Mouse (Mus musculus) hindbrain, embryonic 14.5 days (tissue): ENCODE data around the gene Pheta1. TPM values are rescaled to one million over a fixed set of nuclear protein-coding genes. Genes with fewer than 3 reads are reported as not detected.
A peak's percentile ranks its signal among the peaks of the same experiment; 100 is the strongest.

Source experiments
- ATAC-seq: fragments of 200-750 bp; cut with Nextera tagmentation; 2 replicates; pipeline ENCODE4 v1.8.0; 2017; ENCODE audit warnings: moderate number of reproducible peaks, mild to moderate bottlenecking, moderate TSS enrichment, moderate library complexity; ENCODE audit not compliant: low FRiP score
- DNase-seq: peaks from one replicate; pipeline ENCODE4 v3.0.0-alpha.2; 2015; ENCODE audit warnings: low spot score
- H3K27ac ChIP-seq: fragments of 300-500 bp; sonication (generic); 2 replicates; pipeline ENCODE4 v1.5.1; 2014; ENCODE audit warnings: mild to moderate bottlenecking, moderate library complexity
- H3K27me3 ChIP-seq: fragments of 300-500 bp; sonication (generic); 2 replicates; pipeline ENCODE4 v1.6.1; 2014; ENCODE audit warnings: mild to moderate bottlenecking, low read length, mixed read lengths; ENCODE audit not compliant: control insufficient read depth, insufficient read depth
- H3K36me3 ChIP-seq: fragments of 300-500 bp; sonication (generic); replicated peaks from 2 replicates; pipeline ENCODE4 v1.6.1; 2014; ENCODE audit not compliant: control insufficient read depth, insufficient read depth
- H3K4me1 ChIP-seq: fragments of 300-500 bp; sonication (generic); replicated peaks from 2 replicates; pipeline ENCODE4 v1.6.1; 2014; ENCODE audit warnings: antibody characterized with exemption, low read length, mixed read lengths; ENCODE audit not compliant: control insufficient read depth, insufficient read depth
- H3K4me2 ChIP-seq: fragments of 300-500 bp; sonication (generic); replicated peaks from 2 replicates; pipeline ENCODE4 v1.6.1; 2014; ENCODE audit warnings: mild to moderate bottlenecking, moderate library complexity
- H3K4me3 ChIP-seq: fragments of 300-500 bp; sonication (generic); replicated peaks from 2 replicates; pipeline ENCODE4 v1.5.1; 2014; ENCODE audit warnings: mild to moderate bottlenecking, low read length
- H3K9ac ChIP-seq: fragments of 300-500 bp; sonication (generic); 2 replicates; pipeline ENCODE4 v1.6.1; 2014
- H3K9me3 ChIP-seq: fragments of 300-500 bp; sonication (generic); 2 replicates; pipeline ENCODE4 v1.6.1; 2016; ENCODE audit warnings: low read length; ENCODE audit not compliant: control insufficient read depth
- whole genome bisulfite sequencing: fragments of 180-500 bp; shearing (Covaris S2); extraction: QIAGEN DNeasy Blood & Tissue Kit; methylation state at CpG from one replicate; pipeline ENCODE4 v1.1.7; 2014; 5-methylcytosine and 5-hydroxymethylcytosine counted together
- polyA plus RNA-seq: library from polyadenylated mRNA; unstranded; fragments of >200 nt; fragmentation: Nextera tagmentation; extraction: Ambion mirVana; gene quantifications from 2 replicates; pipeline ENCODE4 v1.2.1, GENCODE M21; 2014

The Pheta1 gene
- polyA plus RNA-seq, 1 experiment from 2014 or later, result 32.3 TPM

GRCm38 (mm10) chr5:121833159-121833558, 15.6 kb upstream of the Pheta1 start:
- 92% methylated on average over 2 of the region's 2 CpGs for WGBS
- peaks cover 24% of the 10 kb centered on the region for H3K27me3 ChIP-seq

GRCm38 (mm10) chr5:121833572-121834240, 15.1 kb upstream of the Pheta1 start:
- H3K9me3 ChIP-seq, result no peaks in the 10 kb centered on the region
- H3K4me1 ChIP-seq, result peaks cover 43% of the 10 kb centered on the region
- 46% methylated on average over 10 of the region's 10 CpGs for WGBS
- no peak overlapping the region for H3K4me3 ChIP-seq
- ATAC-seq, result no peak
- peaks cover 30% of the 10 kb centered on the region for H3K27me3 ChIP-seq
- no peak overlapping the region for H3K4me2 ChIP-seq
- H3K36me3 ChIP-seq, result no peaks in the 10 kb centered on the region
- H3K9ac ChIP-seq, result no peak overlapping the region
- DNase-seq, result no peak
- H3K27ac ChIP-seq, result no peak overlapping the region

More at GRCm38 (mm10) chr5:121833159-121833558, 15.6 kb upstream of the Pheta1 start:
- H3K4me1 ChIP-seq, result peaks cover 42% of the 10 kb centered on the region
- DNase-seq, result no peak
- no peak overlapping the region for H3K4me3 ChIP-seq
- H3K9ac ChIP-seq, result no peak overlapping the region
- no peaks in the 10 kb centered on the region for H3K36me3 ChIP-seq
- no peak overlapping the region for H3K4me2 ChIP-seq
- ATAC-seq, result no peak
- no peak overlapping the region for H3K27ac ChIP-seq
- no peaks in the 10 kb centered on the region for H3K9me3 ChIP-seq

GRCm38 (mm10) chr5:121834241-121834606, 14.6 kb upstream of the Pheta1 start:
- H3K4me3 ChIP-seq, result 0 out of 2 replicates have a peak overlapping the region, but pooled peaks have one; percentile 2
- no peaks in the 10 kb centered on the region for H3K36me3 ChIP-seq
- H3K9me3 ChIP-seq, result no peaks in the 10 kb centered on the region
- H3K27me3 ChIP-seq, result peaks cover 35% of the 10 kb centered on the region
- H3K4me2 ChIP-seq, result peak overlapping the region; percentile 78; the same call in 1 of the 2 replicates
- 80% methylated on average over 7 of the region's 7 CpGs for WGBS
- no peak overlapping the region for H3K9ac ChIP-seq
- no peak overlapping the region for H3K27ac ChIP-seq
- no peak for DNase-seq
- no peak for ATAC-seq
- H3K4me1 ChIP-seq, result peaks cover 46% of the 10 kb centered on the region

GRCm38 (mm10) chr5:121834991-121835747, 13.6 kb upstream of the Pheta1 start:
- 42% methylated on average over 12 of the region's 12 CpGs for WGBS
- H3K27me3 ChIP-seq, result peaks cover 37% of the 10 kb centered on the region
- no peak for ATAC-seq
- peak overlapping the region; percentile 58 for H3K4me3 ChIP-seq
- H3K36me3 ChIP-seq, result no peaks in the 10 kb centered on the region
- H3K9ac ChIP-seq, result peak overlapping the region; percentile 64; the same call in 1 of the 2 replicates
- no peak overlapping the region for H3K27ac ChIP-seq
- no peak for DNase-seq
- no peaks in the 10 kb centered on the region for H3K9me3 ChIP-seq
- peak overlapping the region; percentile 78 for H3K4me2 ChIP-seq
- H3K4me1 ChIP-seq, result peaks cover 41% of the 10 kb centered on the region

- DNase-seq (no peak), ATAC-seq (peak; percentile 35; the same call in 1 of the 2 replicates)
- Histone ChIP-seq H3K9ac (peak overlapping the region; percentile 64), H3K4me2 (peak overlapping the region; percentile 78), H3K27me3 (peaks cover 43% of the 10 kb centered on the region), H3K4me3 (peak overlapping the region; percentile 58), H3K27ac (peak overlapping the region; percentile 62; the same call in 1 of the 2 replicates), H3K9me3 (no peaks in the 10 kb centered on the region), H3K4me1 (peaks cover 41% of the 10 kb centered on the region), H3K36me3 (no peaks in the 10 kb centered on the region)
- WGBS, result under 1% methylated on average over 51 of the region's 51 CpGs
Measured at GRCm38 (mm10) chr5:121835949-121836691, 12.7 kb upstream of the Pheta1 start.

GRCm38 (mm10) chr5:121836692-121837415, 11.9 kb upstream of the Pheta1 start:
- ATAC-seq, result peak; percentile 64
- Histone ChIP-seq H3K36me3 (no peaks in the 10 kb centered on the region), H3K9me3 (no peaks in the 10 kb centered on the region), H3K4me1 (peaks cover 41% of the 10 kb centered on the region), H3K4me3 (peak overlapping the region; percentile 58), H3K4me2 (peak overlapping the region; percentile 78), H3K9ac (peak overlapping the region; percentile 64), H3K27ac (peak overlapping the region; percentile 62; the same call in 1 of the 2 replicates), H3K27me3 (peaks cover 43% of the 10 kb centered on the region)
- under 1% methylated on average over 54 of the region's 77 CpGs for WGBS
- peak; percentile 82 for DNase-seq

- H3K27ac ChIP-seq, result peak within 1 kb of the TSS; percentile 62; the same call in 1 of the 2 replicates
- H3K9me3 ChIP-seq, result no peaks in the 10 kb centered on the region
- peaks cover 45% of the 10 kb centered on the region for H3K4me1 ChIP-seq
- ATAC-seq (peak; percentile 5; the same call in 1 of the 2 replicates), DNase-seq (no peak)
- H3K27me3 ChIP-seq, result peaks cover 51% of the 10 kb centered on the region
- peak within 1 kb of the TSS; percentile 58 for H3K4me3 ChIP-seq
- 1% methylated on average over 35 of the region's 35 CpGs for WGBS
- peak within 1 kb of the TSS; percentile 64 for H3K9ac ChIP-seq
- peak within 1 kb of the TSS; percentile 78 for H3K4me2 ChIP-seq
- no peaks in the 10 kb centered on the region for H3K36me3 ChIP-seq
Measured at GRCm38 (mm10) chr5:121837441-121838340, 11.1 kb upstream of the Pheta1 start, which contains the start of gene Sh2b3. Sh2b3 (minus strand) TSS chr5:121837646.
